Mouse (Mus musculus): ENCODE measurements around the gene Lmo1. TPM values are rescaled to one million over a fixed set of nuclear protein-coding genes. Genes with fewer than 3 reads are reported as not detected.

Lmo1 gene
- total RNA-seq (2014; rRNA removed) (59.4 and 75.5 TPM in 2 replicates), polyA plus RNA-seq (2015; fragmentation: Nextera tagmentation; extraction: Ambion mirVana) (84.0 and 86.5 TPM in 2 replicates)

DNA sequence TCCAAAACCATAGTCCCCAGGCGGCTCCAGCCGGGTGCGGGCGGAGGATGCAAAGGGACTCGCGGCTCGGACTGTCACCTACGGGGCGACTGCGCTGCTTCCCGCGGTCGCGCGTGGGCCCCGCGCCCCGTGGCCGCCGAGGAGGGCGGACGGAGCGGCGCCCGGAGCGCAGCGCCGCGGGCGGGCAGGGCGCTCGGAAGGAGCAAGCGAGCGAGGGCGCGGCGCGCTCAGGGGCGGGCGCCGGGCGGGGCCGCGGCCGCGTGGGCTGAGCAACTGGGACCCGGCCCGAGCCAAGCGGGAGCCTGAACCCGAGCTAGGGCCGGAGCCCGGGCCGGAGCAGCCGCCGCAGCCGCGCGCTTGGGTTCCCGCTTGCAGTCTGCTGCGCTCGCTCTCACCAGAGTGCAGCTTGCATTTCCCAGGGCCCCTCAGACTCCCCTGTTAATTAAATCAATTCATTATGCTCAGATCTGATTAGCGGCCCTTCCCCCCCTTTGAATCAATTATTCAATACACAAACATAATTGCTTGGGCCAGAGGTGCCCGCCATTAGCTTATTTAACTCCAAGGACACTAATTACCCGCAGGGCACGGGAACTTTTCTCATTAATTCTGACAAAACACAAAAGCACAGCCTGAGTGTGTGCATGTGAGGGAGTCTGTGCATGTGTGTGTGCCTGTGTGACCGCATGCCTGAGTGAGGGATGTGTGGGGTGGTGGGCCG, at the start of gene Lmo1:
TSS of gene Lmo1 (minus strand) at position 259 of the 721 bp plus-strand sequence.
- DNase-seq: peak; percentile 41
- peak within 1 kb of the TSS; percentile 78 for H3K9ac ChIP-seq
- ATAC-seq: peak; percentile 46
- peak within 1 kb of the TSS; percentile 88 for H3K4me2 ChIP-seq (ENCODE audit: low read depth)
- no peak for TF ChIP-seq CTCF (IDR thresholded peaks at IDR 0.05; ENCODE audit: low read depth)
- WGBS: 1% methylated on average over 45 of the region's 67 CpGs
- no peaks in the 10 kb centered on the region for H3K27me3 ChIP-seq (ENCODE audit: insufficient read depth, low read length)
- H3K36me3 ChIP-seq (ENCODE audit: insufficient read depth): no peaks in the 10 kb centered on the region
- H3K4me1 ChIP-seq (ENCODE audit: insufficient read depth): peaks cover 6% of the 10 kb centered on the region
- peak within 1 kb of the TSS; percentile 88 for H3K27ac ChIP-seq (ENCODE audit: low read depth, low read length)
- H3K9me3 ChIP-seq (ENCODE audit: low read length): no peaks in the 10 kb centered on the region
- peak within 1 kb of the TSS; percentile 64 for H3K4me3 ChIP-seq (ENCODE audit: low read depth, low read length)

DNA sequence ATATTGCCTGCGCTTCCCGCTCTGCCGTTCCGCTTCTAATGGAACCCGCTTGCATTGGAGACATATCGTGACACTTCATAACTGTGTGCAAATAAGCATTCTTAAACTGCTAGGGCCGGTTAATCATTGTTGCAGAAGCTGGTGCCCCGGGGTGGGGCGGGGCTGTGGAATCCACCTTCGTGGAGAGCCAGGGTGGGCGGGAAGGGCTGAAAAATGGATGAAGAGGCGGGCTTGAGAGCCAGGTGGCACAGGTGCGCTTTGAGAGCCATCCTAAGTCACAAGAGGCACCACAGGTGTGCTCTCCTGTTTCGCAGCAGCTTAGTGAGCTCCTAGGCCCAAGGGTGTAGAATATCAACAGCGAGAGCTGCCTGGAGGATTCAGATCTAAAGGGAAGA, 46.7 kb upstream of the Lmo1 start:
- Histone ChIP-seq H3K4me3 (ENCODE audit: low read depth, low read length) (no peak overlapping the region), H3K27ac (ENCODE audit: low read depth, low read length) (no peak overlapping the region), H3K4me1 (ENCODE audit: insufficient read depth) (no peaks in the 10 kb centered on the region), H3K9ac (no peak overlapping the region), H3K36me3 (ENCODE audit: insufficient read depth) (no peaks in the 10 kb centered on the region), H3K27me3 (ENCODE audit: insufficient read depth, low read length) (no peaks in the 10 kb centered on the region; the same call in 1 of the 2 replicates), H3K4me2 (ENCODE audit: low read depth) (no peak overlapping the region), H3K9me3 (ENCODE audit: low read length) (no peaks in the 10 kb centered on the region)
- no peak for TF ChIP-seq CTCF (IDR thresholded peaks at IDR 0.05; ENCODE audit: low read depth)
- DNase-seq (no peak), ATAC-seq (no peak)
- WGBS: 90% methylated on average over 15 of the region's 15 CpGs

DNA sequence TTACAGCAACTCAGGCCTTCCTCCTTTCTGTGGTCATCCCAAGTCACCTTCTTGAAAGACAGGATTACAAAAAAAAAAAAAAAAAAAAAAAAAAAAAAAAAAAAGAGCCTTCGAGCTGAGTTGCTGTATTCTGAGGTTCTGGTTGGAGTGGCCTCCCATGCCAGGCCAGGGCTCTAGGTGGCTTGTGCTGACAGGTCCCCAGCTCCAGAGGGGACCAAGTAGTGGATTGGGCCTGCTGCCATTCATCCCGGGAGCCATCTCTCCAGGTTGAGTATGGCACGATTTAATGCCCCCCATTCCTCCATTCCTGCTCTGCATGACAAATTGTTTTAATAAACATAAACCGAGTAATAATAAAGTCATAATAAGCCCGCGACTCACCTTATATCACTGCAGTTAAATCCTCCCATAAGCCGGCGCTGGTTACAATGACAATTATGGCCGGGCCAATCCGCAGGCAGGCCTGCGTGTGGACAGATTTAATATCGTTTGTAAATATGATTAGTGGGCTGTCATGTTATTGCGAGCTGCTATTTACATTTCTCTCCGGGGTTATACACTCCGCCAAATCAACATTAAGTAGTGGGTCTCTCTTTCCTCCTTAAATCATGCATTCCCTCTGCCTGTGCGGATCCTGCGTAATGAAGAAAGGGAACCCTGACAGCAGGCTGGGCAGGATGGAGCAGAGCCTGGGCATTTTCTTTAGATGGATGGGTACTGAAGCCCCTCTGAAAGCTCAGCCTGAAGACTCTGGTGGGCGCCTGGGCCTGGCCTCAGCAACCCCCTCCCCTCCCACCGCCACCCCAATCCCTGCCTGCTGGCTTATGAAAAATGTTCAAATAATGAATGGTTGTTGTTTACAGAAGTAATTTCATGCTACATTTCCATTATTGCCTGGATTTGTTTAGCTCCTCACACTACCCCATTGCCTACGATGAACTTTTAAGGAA, 46.0 kb upstream of the Lmo1 start:
- 89% methylated on average over 20 of the region's 20 CpGs for WGBS
- no peak for ATAC-seq
- Histone ChIP-seq H3K27ac (ENCODE audit: low read depth, low read length) (no peak overlapping the region), H3K4me3 (ENCODE audit: low read depth, low read length) (no peak overlapping the region), H3K4me1 (ENCODE audit: insufficient read depth) (no peaks in the 10 kb centered on the region), H3K9ac (no peak overlapping the region), H3K4me2 (ENCODE audit: low read depth) (no peak overlapping the region), H3K27me3 (ENCODE audit: insufficient read depth, low read length) (no peaks in the 10 kb centered on the region; the same call in 1 of the 2 replicates), H3K9me3 (ENCODE audit: low read length) (no peaks in the 10 kb centered on the region), H3K36me3 (ENCODE audit: insufficient read depth) (no peaks in the 10 kb centered on the region)
- no peak for DNase-seq
- no peak for TF ChIP-seq CTCF (IDR thresholded peaks at IDR 0.05; ENCODE audit: low read depth)

DNA sequence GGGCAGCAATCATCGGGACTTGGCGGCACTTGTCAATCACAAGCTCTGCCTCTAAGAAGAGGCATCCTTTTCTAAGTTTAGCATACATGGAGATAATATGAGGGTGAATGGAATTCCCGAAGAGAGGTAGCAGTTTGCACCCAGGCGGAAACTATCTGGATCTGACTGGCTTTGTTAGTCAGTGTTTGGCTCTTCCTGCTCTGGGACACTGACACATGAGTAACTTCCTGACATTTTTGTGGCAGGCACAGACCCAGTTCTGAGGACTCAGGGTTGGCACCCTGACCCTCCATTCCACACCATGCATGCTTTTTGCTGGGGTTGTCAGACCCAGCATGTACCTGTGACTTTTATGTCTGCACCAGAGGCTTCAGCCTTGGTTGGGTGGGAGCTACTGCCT, 45.0 kb upstream of the Lmo1 start:
- Histone ChIP-seq H3K4me3 (ENCODE audit: low read depth, low read length) (no peak overlapping the region), H3K9ac (no peak overlapping the region), H3K4me2 (ENCODE audit: low read depth) (no peak overlapping the region), H3K36me3 (ENCODE audit: insufficient read depth) (no peaks in the 10 kb centered on the region), H3K27me3 (ENCODE audit: insufficient read depth, low read length) (no peaks in the 10 kb centered on the region; the same call in 1 of the 2 replicates), H3K4me1 (ENCODE audit: insufficient read depth) (no peaks in the 10 kb centered on the region), H3K27ac (ENCODE audit: low read depth, low read length) (no peak overlapping the region), H3K9me3 (ENCODE audit: low read length) (no peaks in the 10 kb centered on the region)
- DNase-seq (no peak), ATAC-seq (no peak)
- TF ChIP-seq CTCF (IDR thresholded peaks at IDR 0.05; ENCODE audit: low read depth): no peak
- WGBS: 75% methylated on average over 4 of the region's 4 CpGs

DNA sequence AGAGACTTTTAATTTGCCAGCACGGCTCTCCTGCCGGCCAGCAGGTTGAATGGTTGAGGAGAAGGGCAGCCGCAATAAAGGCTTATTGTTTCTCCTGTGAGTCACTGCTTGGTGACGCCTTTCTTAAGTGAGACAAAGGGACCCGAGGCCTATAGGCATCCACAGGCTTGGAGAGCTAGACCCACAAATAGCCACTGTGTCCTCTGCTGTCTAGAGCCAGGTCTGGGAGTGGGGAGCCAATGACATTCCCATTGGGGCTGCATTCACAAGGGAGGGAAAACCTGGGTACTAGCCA, 43.9 kb upstream of the Lmo1 start:
- Histone ChIP-seq H3K4me2 (ENCODE audit: low read depth) (no peak overlapping the region), H3K27me3 (ENCODE audit: insufficient read depth, low read length) (no peaks in the 10 kb centered on the region; the same call in 1 of the 2 replicates), H3K9ac (no peak overlapping the region), H3K27ac (ENCODE audit: low read depth, low read length) (no peak overlapping the region), H3K4me3 (ENCODE audit: low read depth, low read length) (no peak overlapping the region), H3K9me3 (ENCODE audit: low read length) (no peaks in the 10 kb centered on the region), H3K36me3 (ENCODE audit: insufficient read depth) (no peaks in the 10 kb centered on the region), H3K4me1 (ENCODE audit: insufficient read depth) (no peaks in the 10 kb centered on the region)
- DNase-seq (no peak), ATAC-seq (no peak)
- WGBS: 16% methylated on average over 5 of the region's 5 CpGs
- TF ChIP-seq CTCF (IDR thresholded peaks at IDR 0.05; ENCODE audit: low read depth): no peak

DNA sequence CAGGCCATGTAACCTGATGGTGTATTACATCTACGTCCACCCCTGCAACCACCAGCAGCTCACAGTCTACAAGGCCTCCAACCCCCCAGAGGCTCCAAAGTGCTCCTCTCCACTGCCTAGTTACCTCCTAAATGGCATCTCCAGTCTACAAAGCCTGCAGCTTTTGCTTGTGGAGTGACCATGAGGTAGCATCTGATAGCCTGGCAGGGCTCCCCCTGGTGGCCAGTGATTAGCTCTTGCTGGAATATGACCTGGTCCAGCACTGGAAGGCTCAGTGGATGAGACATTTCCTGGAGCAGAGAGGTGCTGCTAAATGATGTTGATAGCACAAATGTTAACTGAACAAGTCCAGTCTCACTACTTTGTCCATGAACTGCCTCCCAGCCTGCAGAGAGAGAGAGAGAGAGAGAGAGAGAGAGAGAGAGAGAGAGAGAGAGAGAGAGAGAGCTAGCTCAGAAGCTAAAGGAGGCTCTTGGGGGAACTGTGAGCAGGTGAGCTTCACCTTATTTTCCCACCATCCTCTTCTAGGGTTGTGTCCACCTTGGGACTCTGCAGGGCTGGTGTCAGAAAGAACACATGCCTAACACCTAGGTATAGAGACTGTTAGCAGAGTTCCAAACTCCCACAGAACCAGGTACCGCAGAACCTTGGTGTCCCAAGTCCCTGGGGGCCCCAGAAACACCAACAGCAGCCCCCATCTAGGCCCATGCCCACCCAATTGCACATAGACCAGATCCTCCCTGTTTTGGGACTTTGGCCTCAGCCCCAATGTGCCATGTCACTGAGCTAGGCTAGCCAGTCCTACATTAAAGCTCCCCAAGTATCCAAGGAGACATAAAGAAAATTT, 43.3 kb upstream of the Lmo1 start:
- WGBS: 81% methylated on average over 2 of the region's 2 CpGs
- Histone ChIP-seq H3K27ac (ENCODE audit: low read depth, low read length) (no peak overlapping the region), H3K36me3 (ENCODE audit: insufficient read depth) (no peaks in the 10 kb centered on the region), H3K27me3 (ENCODE audit: insufficient read depth, low read length) (no peaks in the 10 kb centered on the region; the same call in 1 of the 2 replicates), H3K9me3 (ENCODE audit: low read length) (no peaks in the 10 kb centered on the region), H3K4me3 (ENCODE audit: low read depth, low read length) (no peak overlapping the region), H3K4me2 (ENCODE audit: low read depth) (no peak overlapping the region), H3K9ac (no peak overlapping the region), H3K4me1 (ENCODE audit: insufficient read depth) (no peaks in the 10 kb centered on the region)
- ATAC-seq (peak; percentile 47; the same call in 1 of the 2 replicates), DNase-seq (peak; percentile 72)
- TF ChIP-seq CTCF (IDR thresholded peaks at IDR 0.05; ENCODE audit: low read depth): peak; percentile 75
